Mouse (Mus musculus) brain, embryonic 18.5 days (tissue): ENCODE measurements around the gene Ep400.

Experiments
- DNase-seq: peaks from one replicate; pipeline ENCODE4 v3.0.0-alpha.2; 2012; ENCODE audit warnings: low read depth, low spot score

Ep400 gene

DNA sequence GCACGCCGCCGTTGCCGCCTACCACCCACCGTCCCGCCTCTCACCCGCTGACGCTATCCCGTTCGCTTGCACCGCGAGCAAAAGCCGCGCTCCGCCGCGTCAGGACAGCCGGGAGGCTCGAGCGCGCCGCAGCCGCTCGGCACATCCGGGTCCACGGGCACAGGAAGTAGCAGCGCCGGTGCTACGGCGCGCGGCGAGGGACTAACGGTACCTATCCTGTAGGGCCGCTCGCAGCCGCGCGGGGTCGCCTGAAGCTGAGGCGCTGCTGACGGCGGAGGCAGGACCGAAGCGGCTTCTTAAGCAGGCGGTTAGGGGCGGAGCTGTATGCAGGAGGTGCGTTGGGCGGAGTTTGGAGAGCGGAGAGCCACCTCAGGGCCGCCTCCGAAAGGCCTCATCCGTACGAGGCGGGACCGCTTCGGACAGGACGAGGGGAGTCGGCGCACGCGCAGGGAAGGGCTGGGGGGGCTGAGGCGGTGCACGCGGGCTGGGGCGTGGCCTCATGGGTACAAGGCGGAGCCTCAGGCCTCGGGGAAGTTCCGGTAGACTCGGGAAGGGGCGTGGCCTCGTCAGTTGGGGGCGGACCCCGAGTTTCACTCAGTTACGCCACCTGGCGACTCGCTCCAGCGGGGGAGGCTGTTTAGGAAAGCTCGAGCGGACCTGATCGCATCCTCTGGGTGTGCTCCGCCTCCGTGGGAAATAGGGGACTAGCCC is at the start of gene Ep400:
Gene Ep400 (minus strand): TSS at position 270 of the 711 bp plus-strand sequence.
- DNase-seq = peak; percentile 99

DNA sequence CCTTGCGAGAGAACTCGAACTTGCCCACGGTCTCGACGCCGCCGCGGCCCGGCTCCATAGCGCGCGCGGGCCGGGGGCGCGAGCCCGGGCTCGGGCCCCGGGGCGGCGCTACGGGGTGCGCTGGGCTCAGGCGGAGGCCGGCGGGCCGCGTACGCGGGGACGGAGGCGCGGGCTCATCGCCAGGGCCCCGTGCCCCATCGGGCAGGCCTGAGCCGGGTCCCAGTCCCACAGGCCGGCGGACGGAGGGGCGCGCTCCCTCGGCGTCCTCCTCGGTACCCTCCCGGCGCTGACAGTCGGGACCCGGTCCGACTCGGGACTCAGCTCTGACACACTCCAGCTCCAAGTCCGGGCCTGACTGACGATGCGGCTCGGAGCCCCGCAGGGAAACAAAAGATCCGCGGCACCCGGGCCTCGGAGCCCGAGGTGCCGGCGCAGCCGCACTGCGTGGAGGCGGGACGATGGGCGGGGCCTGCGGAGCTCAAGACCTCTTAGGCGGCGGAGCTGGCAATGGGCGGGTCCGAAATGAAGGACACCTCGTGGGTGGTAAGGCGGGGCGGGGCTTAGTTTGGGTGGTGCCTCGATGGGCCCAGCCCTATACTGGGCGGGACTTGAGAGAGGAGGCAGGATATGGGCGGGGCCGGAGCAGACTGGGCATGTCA is 39.3 kb upstream of the Ep400 start, which contains the start of gene Ulk1:
Gene Ulk1 (minus strand): TSS at position 431 of the 659 bp plus-strand sequence.
- DNase-seq = peak; percentile 95

GRCm38 (mm10) chr5:110808821-110809666 is 38.5 kb upstream of the Ep400 start:
- no peak for DNase-seq

DNA sequence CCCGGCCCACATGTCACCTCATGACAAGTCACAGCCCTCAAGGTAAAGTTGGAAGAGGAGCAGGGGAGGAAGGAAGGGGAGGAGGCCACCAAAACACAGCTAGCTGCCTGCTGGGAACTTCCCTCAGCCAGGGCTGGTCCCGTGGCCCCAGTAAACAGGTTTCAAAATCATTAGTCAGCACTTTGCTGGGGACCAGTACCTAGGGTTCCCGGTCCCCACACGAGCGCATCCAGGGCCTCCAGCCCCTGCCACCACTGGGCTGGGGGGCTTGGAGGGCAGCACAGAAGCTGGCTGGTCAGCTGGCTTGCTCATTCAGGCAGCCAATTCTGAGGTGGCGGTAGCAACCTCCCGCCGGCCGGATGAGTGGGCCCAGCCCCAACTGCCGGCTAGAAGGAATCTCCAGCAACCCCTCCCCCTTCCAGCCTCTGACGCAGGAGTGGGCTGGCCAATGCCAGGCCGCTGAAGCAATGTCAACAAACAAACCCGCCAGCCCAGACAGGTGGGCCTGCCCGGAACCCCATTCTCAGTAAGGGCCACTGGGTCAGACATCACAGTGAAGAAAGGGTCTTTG is 37.6 kb upstream of the Ep400 start:
- DNase-seq = peak; percentile 37

- DNase-seq = no peak
Measured at GRCm38 (mm10) chr5:110807453-110807852, 36.9 kb upstream of the Ep400 start.

DNA sequence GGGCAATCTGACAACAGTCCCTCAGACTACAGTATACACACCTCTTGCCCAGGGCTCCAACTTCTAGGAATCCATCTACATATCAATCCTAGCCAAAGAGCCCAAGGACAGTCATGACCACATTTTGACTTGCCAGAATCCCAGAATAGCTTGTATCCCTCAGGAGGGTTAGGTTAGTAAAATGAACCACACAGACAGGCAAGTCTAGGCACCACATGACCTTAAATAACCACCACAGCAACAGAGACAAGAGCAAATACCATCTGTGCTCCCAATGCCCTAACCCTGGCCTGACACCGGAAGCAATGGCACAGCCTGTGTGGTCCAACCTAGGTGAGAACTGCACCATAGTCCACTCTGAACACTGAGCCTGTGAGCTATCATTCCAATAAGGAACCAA is 36.2 kb upstream of the Ep400 start:
- DNase-seq = no peak

DNA sequence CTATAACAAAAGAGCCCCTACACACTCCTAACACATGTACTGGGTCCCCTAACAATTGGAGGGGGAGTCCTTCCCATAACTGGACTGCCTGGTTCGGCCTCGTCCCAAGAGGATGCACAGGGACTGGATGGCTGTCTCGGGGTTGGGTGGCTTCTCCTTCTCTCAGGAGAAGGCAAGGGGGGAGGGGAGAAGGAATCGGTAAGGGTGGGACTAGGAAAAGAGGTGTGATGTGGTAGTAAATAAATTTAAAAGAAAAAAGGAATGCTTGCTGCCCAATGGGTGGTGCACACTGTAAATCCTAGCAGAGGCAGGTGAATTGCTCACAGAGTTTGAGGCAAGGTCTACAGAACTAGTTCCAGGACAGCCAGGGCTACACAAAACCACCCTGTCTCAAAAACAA is 35.6 kb upstream of the Ep400 start:
- DNase-seq = no peak

GRCm38 (mm10) chr5:110804012-110804743 is 33.7 kb upstream of the Ep400 start:
- DNase-seq = no peak

GRCm38 (mm10) chr5:110802809-110803208 is 32.3 kb upstream of the Ep400 start:
- DNase-seq = no peak

DNA sequence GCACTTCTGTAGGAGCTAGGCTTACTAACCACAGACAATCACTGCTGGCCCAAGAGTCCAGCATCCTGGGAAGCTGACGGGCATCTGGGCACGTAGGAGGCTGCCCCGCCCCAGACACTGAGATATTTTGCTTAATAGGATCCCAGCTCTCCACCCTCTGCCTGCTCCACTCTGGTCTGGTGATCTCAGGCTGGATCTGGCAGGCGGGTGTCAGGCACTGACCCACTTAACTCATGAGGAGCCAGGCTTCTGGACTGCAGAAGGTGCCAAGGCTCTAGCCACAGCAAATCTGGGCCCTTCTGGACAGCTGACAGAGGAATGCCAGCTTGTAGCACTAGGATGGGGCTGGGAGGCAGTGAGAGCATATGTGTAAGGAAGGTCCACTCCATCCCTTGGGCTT is 31.7 kb upstream of the Ep400 start:
- no peak for DNase-seq

DNA sequence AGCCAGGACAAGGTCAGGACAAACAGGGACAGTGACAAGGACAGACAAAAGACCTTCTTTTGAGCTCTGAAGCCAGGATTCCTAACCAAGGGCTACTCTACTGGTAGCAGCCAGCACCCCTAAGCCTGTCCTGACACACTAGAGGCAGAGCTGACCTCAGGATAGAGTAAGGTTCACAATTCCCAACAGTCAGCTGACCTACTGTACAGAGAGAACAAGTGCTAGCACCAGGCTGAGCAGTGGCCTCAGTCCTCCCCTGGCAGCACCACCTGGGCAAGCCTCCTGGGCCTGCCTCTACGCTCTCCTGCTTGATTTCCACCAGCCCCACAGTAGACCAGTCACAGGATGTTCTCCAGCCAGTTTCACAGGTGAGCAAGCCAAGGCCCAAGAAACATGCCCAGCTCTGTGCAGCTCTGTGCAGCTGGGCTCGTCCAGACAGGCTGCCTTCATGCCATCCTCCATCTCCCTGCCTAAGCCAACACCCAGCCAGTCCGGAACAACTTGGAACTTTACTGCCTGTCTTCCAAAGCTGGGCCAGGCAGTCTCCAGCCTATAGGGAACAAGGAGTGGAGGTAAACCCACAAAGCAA is 30.6 kb upstream of the Ep400 start:
- no peak for DNase-seq

DNA sequence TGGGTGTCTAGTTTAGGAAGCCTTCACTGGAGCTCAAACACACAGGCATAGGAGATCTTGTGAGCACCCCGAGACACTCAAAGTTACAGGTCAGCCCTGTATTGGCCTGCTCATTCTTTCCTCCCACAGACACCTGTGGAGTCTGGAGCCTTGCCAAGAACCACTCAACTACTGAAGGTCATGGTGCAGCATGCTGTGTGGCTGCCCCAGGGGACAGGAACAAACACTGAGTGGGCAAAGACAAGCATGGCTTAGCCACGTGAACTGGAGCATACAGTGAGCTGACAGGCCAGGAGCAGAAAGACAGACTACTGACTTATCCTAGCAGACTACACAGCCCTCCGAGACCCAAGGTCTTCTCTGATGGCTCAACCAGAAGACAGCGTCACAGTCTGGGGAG is 27.2 kb upstream of the Ep400 start:
- DNase-seq = no peak

DNA sequence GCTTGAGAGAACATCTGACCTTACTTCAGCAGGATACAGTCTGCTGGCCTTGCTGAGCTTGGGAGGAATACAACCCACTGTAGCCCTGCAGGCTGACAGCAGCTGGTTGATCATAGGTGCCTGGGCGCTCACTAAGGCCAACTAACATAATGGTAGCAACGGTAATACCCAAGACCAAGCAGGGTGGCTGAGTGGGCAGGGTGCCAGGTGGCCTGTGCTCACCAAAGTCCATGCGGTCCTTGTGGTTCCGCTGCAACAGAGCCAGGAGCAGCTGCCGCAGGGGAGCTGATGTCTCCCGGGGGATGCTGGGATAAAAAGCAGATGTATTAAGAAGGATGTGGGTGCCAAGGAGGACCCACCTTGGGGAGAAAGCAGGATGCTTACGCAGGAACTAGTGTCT is 23.8 kb upstream of the Ep400 start:
- DNase-seq = no peak

- DNase-seq = no peak
Measured at GRCm38 (mm10) chr5:110788684-110789083, 18.2 kb upstream of the Ep400 start.

DNA sequence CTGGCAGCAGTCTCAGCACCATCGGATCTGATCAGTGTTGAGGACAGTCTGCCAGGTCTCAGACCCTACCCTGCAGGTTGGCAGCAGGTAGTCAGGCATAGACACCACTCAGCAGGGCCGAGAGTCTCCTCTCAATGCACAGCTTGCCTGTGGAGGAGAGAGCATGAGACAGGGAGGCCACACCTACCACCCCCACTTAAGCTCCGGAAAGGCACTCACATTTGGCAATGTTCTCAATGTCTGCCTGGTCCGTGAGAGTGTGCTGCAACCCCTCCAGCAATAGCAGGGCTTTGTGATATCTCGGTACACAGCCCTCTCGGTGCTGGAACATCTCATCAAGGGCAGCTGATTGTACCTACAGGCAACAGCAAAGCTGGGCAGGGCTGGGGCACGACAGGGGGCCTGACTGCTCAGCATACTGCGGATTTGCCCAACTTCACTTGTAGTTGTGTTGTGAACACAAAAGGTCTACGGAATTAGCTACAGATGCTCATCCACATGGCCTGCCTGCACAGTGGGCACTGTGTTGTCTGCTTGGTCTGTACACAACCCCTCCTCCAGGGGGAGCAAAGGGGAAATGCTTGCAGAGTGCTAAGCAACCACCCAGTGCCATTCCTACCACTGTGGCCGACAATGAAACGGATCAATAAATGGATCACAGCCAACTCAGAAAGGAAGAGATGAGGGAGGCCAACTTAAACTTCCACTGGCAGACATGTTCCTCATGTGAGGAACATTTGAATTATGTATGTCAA is 15.7 kb upstream of the Ep400 start:
- DNase-seq = no peak

DNA sequence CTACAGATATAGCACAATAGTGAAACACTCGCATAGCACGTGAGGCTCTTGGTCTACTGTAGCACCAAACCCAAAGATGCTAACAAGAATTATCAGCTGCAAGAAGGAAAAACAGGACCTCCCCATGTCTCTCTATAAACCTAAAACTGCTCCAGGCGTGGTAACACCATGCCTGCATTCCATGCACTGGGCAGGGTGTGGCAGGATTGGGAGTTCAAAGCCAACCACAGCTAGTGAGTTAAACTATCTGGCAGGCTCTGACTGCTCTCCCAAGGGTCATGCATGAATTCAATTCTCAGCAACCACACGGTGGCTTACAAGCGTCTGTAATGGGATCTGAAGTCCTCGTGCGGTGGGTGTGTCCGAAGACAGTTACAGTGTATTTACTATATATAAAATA is 12.6 kb upstream of the Ep400 start:
- DNase-seq = no peak

DNA sequence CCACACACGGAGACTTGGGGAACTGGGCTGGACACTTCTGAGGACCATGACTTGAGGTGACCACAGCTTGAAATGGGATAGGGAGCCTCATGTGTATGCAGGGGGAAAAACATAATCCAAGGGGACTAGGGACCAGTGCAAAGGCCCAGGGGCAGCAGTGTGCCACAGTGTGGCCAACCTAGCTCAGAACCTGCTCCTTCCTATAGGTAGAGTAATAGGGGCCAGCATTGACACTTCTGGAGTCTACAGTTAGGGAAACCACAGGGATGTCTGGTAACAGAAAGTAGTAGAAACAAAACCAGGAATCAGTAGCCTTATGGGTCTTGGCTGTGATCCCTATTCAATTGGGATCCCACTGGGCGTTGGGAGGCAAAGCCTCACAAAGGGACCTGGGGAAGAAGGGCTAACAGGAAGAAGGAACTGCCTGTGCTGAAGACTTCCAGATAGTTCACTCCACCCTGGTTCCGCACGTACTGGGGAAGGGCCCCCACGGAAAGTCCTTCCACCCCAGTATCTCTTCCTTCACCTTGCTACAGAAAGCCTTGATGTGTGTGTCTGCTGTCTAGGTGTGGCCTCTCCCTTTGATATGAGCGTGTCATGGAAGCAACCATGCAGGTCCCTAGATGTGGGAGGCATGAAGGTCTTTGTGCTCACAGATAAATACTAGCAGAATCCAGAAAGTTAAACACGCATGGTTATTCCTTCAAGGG is 11.2 kb upstream of the Ep400 start:
- DNase-seq = no peak

- DNase-seq = no peak
Measured at GRCm38 (mm10) chr5:110780761-110781528, 10.4 kb upstream of the Ep400 start.
